Mouse (Mus musculus) small intestine, adult 2 months (tissue): ENCODE measurements around the gene Dip2c.

ENCODE experiments used
- CTCF ChIP-seq: fragments of 200-500 bp; IDR thresholded peaks from 2 replicates; pipeline ENCODE4 v1.5.1; 2012; ENCODE audit warnings: low read depth, mild to moderate bottlenecking, control low read depth, inconsistent platforms, low read length, moderate library complexity, mixed read lengths; ENCODE audit not compliant: insufficient replicate concordance, insufficient read length; ENCODE audit errors: extremely low read depth
- POLR2A ChIP-seq: fragments of 200-500 bp; IDR thresholded peaks from 2 replicates; pipeline ENCODE4 v1.6.1; 2012; ENCODE audit warnings: low read depth, mild to moderate bottlenecking, control low read depth, inconsistent platforms, low read length, moderate library complexity

DNA sequence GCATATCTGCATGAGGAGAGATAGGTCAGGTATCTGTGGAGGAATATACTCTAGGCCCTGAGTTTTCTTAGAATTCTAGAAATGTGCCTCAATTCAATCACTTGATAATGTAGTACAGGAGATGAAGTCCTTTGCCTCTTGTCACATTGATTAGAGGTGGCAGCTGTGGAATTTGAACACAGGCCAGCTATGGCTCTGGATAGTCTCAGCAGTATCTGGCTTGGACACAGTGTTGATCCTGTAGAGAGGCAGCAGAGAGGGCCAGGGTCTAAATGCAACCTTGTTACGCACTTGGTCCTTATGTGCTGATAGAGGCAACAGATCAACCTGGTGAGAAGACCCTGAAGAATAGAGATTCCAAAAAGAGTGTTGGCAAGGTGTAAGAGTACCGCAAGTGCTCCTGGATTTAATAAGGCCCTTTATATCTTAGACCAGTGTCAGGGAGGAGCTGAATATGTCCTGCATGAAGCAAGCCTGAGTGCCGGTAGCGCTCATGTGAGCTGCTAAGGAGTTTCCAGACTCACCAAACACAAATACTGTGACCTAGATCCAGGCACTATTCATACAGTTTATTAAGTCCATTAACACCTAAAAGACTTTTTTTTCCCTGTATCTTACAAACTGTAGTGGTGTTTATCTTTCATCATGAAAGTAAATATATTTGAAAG is 170.3 kb downstream of the Dip2c start:
- TF ChIP-seq CTCF: no peak
- TF ChIP-seq POLR2A: no peak
